ENCODE assay signal across 9 mouse cellular contexts in the genomic region with DNA sequence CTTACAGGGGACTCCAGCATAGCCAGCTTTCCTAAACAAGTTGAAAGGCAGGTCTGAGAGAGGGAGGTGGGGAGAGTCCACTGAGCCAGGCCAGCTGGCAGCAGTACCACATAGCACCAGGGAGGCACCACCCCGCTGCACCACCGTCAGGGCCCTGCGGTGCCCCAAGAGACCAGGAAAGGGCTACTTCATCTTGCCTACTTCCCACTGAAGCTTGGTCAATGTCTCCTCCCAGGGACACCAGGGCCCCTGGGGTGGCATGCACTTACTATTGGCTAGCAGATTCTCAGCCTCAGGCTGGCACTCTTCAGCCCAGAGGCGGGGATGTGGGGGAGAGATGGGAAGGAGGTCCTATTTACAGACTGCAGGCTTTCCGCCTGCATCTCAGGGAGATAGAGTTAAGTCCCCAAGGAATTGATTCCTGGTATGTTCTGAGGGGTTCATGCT. TPM values are rescaled to one million over a fixed set of nuclear protein-coding genes. Genes with fewer than 3 reads are reported as not detected.
DNase-seq lines count a peak whose midpoint lies in the region; ATAC-seq and TF ChIP-seq lines count a peak whose summit lies in the region.
"Had no signal": no experiment of that assay in that cellular context is flagged by ENCODE, and none has a peak within 500 bp of the region (broad histone marks: within the 10 kb centered on the region; RNA-seq: fewer than 3 reads in every experiment).

No protein-coding gene starts in this region.

- no peak for TF ChIP-seq CTCF in brain, embryonic 14.5 days (IDR thresholded peaks at IDR 0.05; ENCODE audit: borderline replicate concordance, extremely low read depth, insufficient read depth, insufficient read length)
- peak; percentile 38; the same call in 1 of the 2 replicates for TF ChIP-seq CTCF in forebrain, postnatal 0 days (IDR thresholded peaks at IDR 0.05; ENCODE audit: low read depth)

- H3K27me3 ChIP-seq in forebrain, postnatal 0 days (ENCODE audit: insufficient read depth, low read length) = no peaks in the 10 kb centered on the region
- peaks cover 21% of the 10 kb centered on the region for H3K27me3 ChIP-seq in neural tube, embryonic 14.5 days (ENCODE audit: control insufficient read depth, insufficient read depth, low read length)

- peak overlapping the region; percentile 78; the same call in 1 of the 2 replicates for H3K27ac ChIP-seq in forebrain, postnatal 0 days (ENCODE audit: low read depth, low read length)
- no peak overlapping the region for H3K27ac ChIP-seq in neural tube, embryonic 14.5 days (ENCODE audit: low read depth, low read length)

- H3K4me1 ChIP-seq in forebrain, postnatal 0 days (ENCODE audit: insufficient read depth) = peaks cover 16% of the 10 kb centered on the region; the same call in 1 of the 2 replicates
- H3K4me1 ChIP-seq in neural tube, embryonic 14.5 days (ENCODE audit: control insufficient read depth, insufficient read depth, low read length) = 0 out of 2 replicates have a peak, but pooled peaks cover 3% of the 10 kb centered on the region

- H3K9me3 ChIP-seq in forebrain, postnatal 0 days (ENCODE audit: low read length) = no peaks in the 10 kb centered on the region
- H3K9me3 ChIP-seq in neural tube, embryonic 14.5 days (ENCODE audit: control insufficient read depth, low read length) = no peaks in the 10 kb centered on the region

- peak; percentile 32 for ATAC-seq in forebrain, postnatal 0 days
- ATAC-seq in neural tube, embryonic 14.5 days (ENCODE audit: low read depth) = no peak

- WGBS in forebrain, postnatal 0 days = 39% methylated on average over 5 of the region's 5 CpGs
- 52% methylated on average over 5 of the region's 5 CpGs for WGBS in neural tube, embryonic 14.5 days

- no peak for TF ChIP-seq POLR2A in brain, embryonic 14.5 days (IDR thresholded peaks at IDR 0.05; ENCODE audit: borderline replicate concordance, extremely low read depth, insufficient read depth, insufficient read length, poor library complexity, severe bottlenecking)

- H3K4me3 ChIP-seq in forebrain, postnatal 0 days (ENCODE audit: low read depth, low read length) = peak overlapping the region; percentile 79
- H3K4me3 ChIP-seq in neural tube, embryonic 14.5 days (ENCODE audit: low read depth, low read length) = peak overlapping the region; percentile 70

- H3K36me3 ChIP-seq in forebrain, postnatal 0 days (ENCODE audit: insufficient read depth) = no peaks in the 10 kb centered on the region; the same call in 1 of the 2 replicates
- H3K36me3 ChIP-seq in neural tube, embryonic 14.5 days (ENCODE audit: control insufficient read depth, insufficient read depth, low read length) = no peaks in the 10 kb centered on the region

- peak; percentile 21 for DNase-seq in layer of hippocampus, adult 9-10 months (ENCODE audit: low spot score)
- DNase-seq in layer of hippocampus, adult 8-10 months (ENCODE audit: low spot score in 2 of 2) = no peak
- peak; percentile 13 for DNase-seq in brain, embryonic 14.5 days (ENCODE audit: low read depth)
- DNase-seq in forebrain, postnatal 0 days = peak; percentile 31
- peak; percentile 52 for DNase-seq in layer of hippocampus, adult 9-11 months
- no peak for DNase-seq in gastrocnemius, adult 18-20 months (ENCODE audit: low spot score)
- DNase-seq in urinary bladder, postnatal 4 days (ENCODE audit: low spot score in 2 of 2) = no peak

- peak overlapping the region; percentile 86 for H3K9ac ChIP-seq in forebrain, postnatal 0 days
- peak overlapping the region; percentile 88 for H3K9ac ChIP-seq in neural tube, embryonic 14.5 days (replicated peaks; ENCODE audit: low read depth, low read length)

- peak overlapping the region; percentile 81 for H3K4me2 ChIP-seq in forebrain, postnatal 0 days (ENCODE audit: low read depth)
- peak overlapping the region; percentile 80 for H3K4me2 ChIP-seq in neural tube, embryonic 14.5 days (ENCODE audit: low read depth, low read length)

RNA-seq across cellular contexts. Expression of gene Adap1, which starts 1.4 kb away (rescaled TPM):
- 100 to 1,000 TPM; 148 to 186 (median 164) TPM for total RNA-seq in layer of hippocampus, adult 8-10 months (2022)
- polyA plus RNA-seq in brain, embryonic 14.5 days (2012; rRNA removed) = 40.8 and 66.4 TPM in 2 replicates
- 188 and 200 TPM in 2 replicates for total RNA-seq in forebrain, postnatal 0 days (2014; rRNA removed)
- 114 and 128 TPM in 2 replicates for polyA plus RNA-seq in forebrain, postnatal 0 days (2015; fragmentation: Nextera tagmentation; extraction: Ambion mirVana)
- polyA plus RNA-seq in neural tube, embryonic 14.5 days (2014; fragmentation: Nextera tagmentation; extraction: Ambion mirVana) = 59.9 and 64.6 TPM in 2 replicates
- 1 to 10 TPM in 1 of 2 experiments, under 1 TPM in 1; 0.66 to 1.4 TPM for total RNA-seq in gastrocnemius, adult 18-20 months (2021)

RNA-seq across cellular contexts. Expression of gene Cox19, which starts 27.1 kb away (rescaled TPM):
- 10 to 100 TPM; 59.0 to 75.5 (median 67.5) TPM for total RNA-seq in layer of hippocampus, adult 8-10 months (2022)
- polyA plus RNA-seq in brain, embryonic 14.5 days (2012; rRNA removed) = 123 and 149 TPM in 2 replicates
- total RNA-seq in forebrain, postnatal 0 days (2014; rRNA removed) = 108 and 109 TPM in 2 replicates
- 85.7 and 91.1 TPM in 2 replicates for polyA plus RNA-seq in forebrain, postnatal 0 days (2015; fragmentation: Nextera tagmentation; extraction: Ambion mirVana)
- 108 and 113 TPM in 2 replicates for polyA plus RNA-seq in neural tube, embryonic 14.5 days (2014; fragmentation: Nextera tagmentation; extraction: Ambion mirVana)
- 10 to 100 TPM; 55.0 to 68.4 TPM for total RNA-seq in gastrocnemius, adult 18-20 months (2021)

RNA-seq across cellular contexts. Expression of gene Cyp2w1, which starts 28.3 kb away (rescaled TPM):
- not detected for total RNA-seq in layer of hippocampus, adult 8-10 months (2022)
- 1.7 and 2.4 TPM in 2 replicates for polyA plus RNA-seq in brain, embryonic 14.5 days (2012; rRNA removed)
- not detected in 2 replicates for total RNA-seq in forebrain, postnatal 0 days (2014; rRNA removed)
- polyA plus RNA-seq in forebrain, postnatal 0 days (2015; fragmentation: Nextera tagmentation; extraction: Ambion mirVana) = not detected in 2 replicates
- polyA plus RNA-seq in neural tube, embryonic 14.5 days (2014; fragmentation: Nextera tagmentation; extraction: Ambion mirVana) = not detected in 2 replicates
- not detected for total RNA-seq in gastrocnemius, adult 18-20 months (2021)
- total RNA-seq: layer of hippocampus, postnatal 36 days had no signal

RNA-seq across cellular contexts. Expression of gene Gpr146, which starts 53.4 kb away (rescaled TPM):
- total RNA-seq in layer of hippocampus, adult 8-10 months (2022) = 10 to 100 TPM; 12.2 to 14.8 (median 13.2) TPM
- polyA plus RNA-seq in brain, embryonic 14.5 days (2012; rRNA removed) = 1.5 and 2.0 TPM in 2 replicates
- 3.2 and 3.3 TPM in 2 replicates for total RNA-seq in forebrain, postnatal 0 days (2014; rRNA removed)
- 2.4 and 2.8 TPM in 2 replicates for polyA plus RNA-seq in forebrain, postnatal 0 days (2015; fragmentation: Nextera tagmentation; extraction: Ambion mirVana)
- polyA plus RNA-seq in neural tube, embryonic 14.5 days (2014; fragmentation: Nextera tagmentation; extraction: Ambion mirVana) = 1.8 and 2.2 TPM in 2 replicates
- 10 to 100 TPM; 21.8 to 28.9 TPM for total RNA-seq in gastrocnemius, adult 18-20 months (2021)

Comparison
In these comparisons a context has a peak if more than half of its experiments do, and no peak if none do; other contexts are left out.
1. DNase-seq: peak in layer of hippocampus, adult 9-10 months (single experiment), brain, embryonic 14.5 days (single experiment), forebrain, postnatal 0 days (single experiment) and layer of hippocampus, adult 9-11 months (single experiment); none in layer of hippocampus, adult 8-10 months (0 of 2), gastrocnemius, adult 18-20 months (single experiment) and urinary bladder, postnatal 4 days (0 of 2).
2. RNA of gene Adap1, which starts 1.4 kb away (total RNA-seq): 188 to 200 TPM in forebrain, postnatal 0 days and 148 to 186 TPM in layer of hippocampus, adult 8-10 months; 0.66 to 1.4 TPM in gastrocnemius, adult 18-20 months; every median in the first group is over 10 times any median in the second.